Mouse (Mus musculus): ENCODE data around the gene Wdr54. TPM values are rescaled to one million over a fixed set of nuclear protein-coding genes. Genes with fewer than 3 reads are reported as not detected.

Wdr54 gene
- total and polyA plus RNA-seq, 2 experiments from 2014 or later = 12.7 to 21.5 TPM

- Histone ChIP-seq H3K36me3 (ENCODE audit: insufficient read depth, low read length) (peaks cover 19% of the 10 kb centered on the region), H3K9ac (replicated peaks; ENCODE audit: low read length, poor library complexity, severe bottlenecking) (peak within 1 kb of the TSS; percentile 66), H3K4me2 (ENCODE audit: low read depth, low read length, poor library complexity, severe bottlenecking) (peak within 1 kb of the TSS; percentile 94), H3K4me1 (ENCODE audit: insufficient read depth, low read length) (peaks cover 4% of the 10 kb centered on the region; the same call in 1 of the 2 replicates), H3K9me3 (ENCODE audit: low read length) (no peaks in the 10 kb centered on the region), H3K27me3 (ENCODE audit: insufficient read depth, low read length) (no peaks in the 10 kb centered on the region), H3K27ac (ENCODE audit: low read depth, low read length) (peak within 1 kb of the TSS; percentile 82), H3K4me3 (ENCODE audit: low read depth, low read length) (peak within 1 kb of the TSS; percentile 72)
- peak; percentile 52 for TF ChIP-seq CTCF (IDR thresholded peaks at IDR 0.05)
- ATAC-seq (ENCODE audit: low FRiP score) (peak; percentile 86), DNase-seq (ENCODE audit: low spot score) (peak; percentile 91)
- whole genome bisulfite sequencing = 1% methylated on average over 47 of the region's 58 CpGs
These were observed 41.1 kb downstream of the Wdr54 start, which contains the start of gene Mogs for GRCm38 (mm10) chr6:83115011-83115671. Gene Mogs, plus strand, starts transcription at chr6:83115496.

GRCm38 (mm10) chr6:83111510-83112136 is 44.6 kb downstream of the Wdr54 start:
- no peak overlapping the region for H3K27ac ChIP-seq (ENCODE audit: low read depth, low read length)
- no peak overlapping the region for H3K4me3 ChIP-seq (ENCODE audit: low read depth, low read length)
- no peaks in the 10 kb centered on the region for H3K27me3 ChIP-seq (ENCODE audit: insufficient read depth, low read length)
- TF ChIP-seq CTCF (IDR thresholded peaks at IDR 0.05) = no peak
- H3K9ac ChIP-seq (replicated peaks; ENCODE audit: low read length, poor library complexity, severe bottlenecking) = no peak overlapping the region
- WGBS = 93% methylated on average over 4 of the region's 4 CpGs
- H3K4me2 ChIP-seq (ENCODE audit: low read depth, low read length, poor library complexity, severe bottlenecking) = no peak overlapping the region
- peaks cover 10% of the 10 kb centered on the region; the same call in 1 of the 2 replicates for H3K4me1 ChIP-seq (ENCODE audit: insufficient read depth, low read length)
- no peaks in the 10 kb centered on the region for H3K9me3 ChIP-seq (ENCODE audit: low read length)
- H3K36me3 ChIP-seq (ENCODE audit: insufficient read depth, low read length) = 0 out of 2 replicates have a peak, but pooled peaks cover 8% of the 10 kb centered on the region
- DNase-seq (ENCODE audit: low spot score) (no peak), ATAC-seq (ENCODE audit: low FRiP score) (no peak)

DNA sequence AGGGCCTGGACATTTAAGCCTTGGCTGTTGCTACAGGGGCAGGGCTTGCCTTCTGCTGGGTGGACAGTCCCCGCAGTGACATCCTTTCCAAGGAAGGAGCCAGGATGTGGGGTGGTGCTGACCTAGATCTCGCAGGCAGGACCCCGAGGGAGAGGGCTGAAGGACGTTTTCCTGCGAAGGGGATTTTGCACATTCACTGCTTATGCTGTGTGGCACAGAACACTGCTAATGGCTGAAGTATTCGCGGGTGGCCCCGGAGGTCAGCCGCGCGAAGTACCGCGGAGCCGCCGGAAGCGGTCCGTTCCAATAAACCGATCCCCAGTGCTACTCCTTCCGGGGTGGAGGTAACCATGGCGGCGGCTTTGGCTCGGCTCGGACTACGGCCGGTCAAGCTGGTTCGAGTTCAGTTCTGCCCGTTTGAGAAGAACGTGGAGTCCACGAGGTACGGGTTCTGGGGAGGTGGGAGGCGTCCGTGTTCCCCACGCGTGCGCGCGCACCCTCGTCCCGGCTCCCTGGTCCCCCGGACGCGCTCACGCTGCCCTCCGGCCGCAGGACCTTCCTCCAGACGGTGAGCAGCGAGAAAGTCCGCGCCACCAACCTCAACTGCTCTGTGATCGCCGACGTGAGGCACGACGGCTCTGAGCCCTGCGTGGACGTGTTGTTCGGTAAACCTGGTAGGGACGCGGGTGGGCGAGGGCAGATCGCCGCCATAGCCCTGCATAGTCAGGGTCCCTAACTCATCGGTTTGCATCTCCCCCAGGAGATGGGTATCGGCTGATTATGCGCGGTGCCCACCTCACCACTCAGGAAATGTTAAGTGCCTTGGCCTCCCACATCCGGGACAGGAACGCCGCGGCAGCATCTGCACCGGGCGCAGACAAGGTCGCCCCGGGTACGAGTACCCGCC is 47.2 kb downstream of the Wdr54 start, which contains the start of gene Mrpl53:
Mrpl53 (plus strand) TSS at position 279 of the 907 bp plus-strand sequence.
- H3K4me2 ChIP-seq (ENCODE audit: low read depth, low read length, poor library complexity, severe bottlenecking) = peak within 1 kb of the TSS; percentile 88
- peak within 1 kb of the TSS; percentile 89 for H3K27ac ChIP-seq (ENCODE audit: low read depth, low read length)
- peak within 1 kb of the TSS; percentile 81 for H3K9ac ChIP-seq (replicated peaks; ENCODE audit: low read length, poor library complexity, severe bottlenecking)
- peaks cover 10% of the 10 kb centered on the region; the same call in 1 of the 2 replicates for H3K4me1 ChIP-seq (ENCODE audit: insufficient read depth, low read length)
- H3K36me3 ChIP-seq (ENCODE audit: insufficient read depth, low read length) = peaks cover 17% of the 10 kb centered on the region; the same call in 1 of the 2 replicates
- no peak for TF ChIP-seq CTCF (IDR thresholded peaks at IDR 0.05)
- no peaks in the 10 kb centered on the region for H3K9me3 ChIP-seq (ENCODE audit: low read length)
- peak; percentile 90 for ATAC-seq (ENCODE audit: low FRiP score)
- no peaks in the 10 kb centered on the region for H3K27me3 ChIP-seq (ENCODE audit: insufficient read depth, low read length)
- peak within 1 kb of the TSS; percentile 81 for H3K4me3 ChIP-seq (ENCODE audit: low read depth, low read length)
- peak; percentile 87 for DNase-seq (ENCODE audit: low spot score)
- 1% methylated on average over 76 of the region's 76 CpGs for WGBS

GRCm38 (mm10) chr6:83107566-83108400 is 48.4 kb downstream of the Wdr54 start:
- 34% methylated on average over 13 of the region's 13 CpGs for WGBS
- no peak for ATAC-seq (ENCODE audit: low FRiP score)
- DNase-seq (ENCODE audit: low spot score) = peak; percentile 69

DNA sequence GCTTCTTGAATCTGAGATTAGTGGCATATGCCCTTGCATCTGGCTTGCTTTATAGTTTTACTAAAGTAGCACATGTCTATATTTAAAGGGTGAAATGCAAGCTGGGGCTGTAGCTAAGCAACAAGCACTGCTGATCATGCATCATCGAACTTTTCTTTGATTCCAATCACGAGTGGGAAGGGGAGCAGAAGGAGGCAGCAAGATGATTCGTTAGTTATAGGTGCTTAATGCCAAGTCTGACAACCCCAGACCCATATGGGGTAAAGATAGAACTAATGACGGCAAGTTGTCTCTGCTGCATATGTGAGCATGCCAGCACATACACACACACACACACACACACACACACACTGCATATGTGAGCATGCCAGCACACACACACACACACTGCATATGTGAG is 52.0 kb downstream of the Wdr54 start:
- H3K27me3 ChIP-seq (ENCODE audit: insufficient read depth, low read length) = no peaks in the 10 kb centered on the region
- H3K4me3 ChIP-seq (ENCODE audit: low read depth, low read length) = no peak overlapping the region
- DNase-seq (ENCODE audit: low spot score) = no peak
- H3K4me2 ChIP-seq (ENCODE audit: low read depth, low read length, poor library complexity, severe bottlenecking) = no peak overlapping the region
- ATAC-seq (ENCODE audit: low FRiP score) = no peak
- no peak for TF ChIP-seq CTCF (IDR thresholded peaks at IDR 0.05)
- H3K27ac ChIP-seq (ENCODE audit: low read depth, low read length) = no peak overlapping the region
- peaks cover 17% of the 10 kb centered on the region; the same call in 1 of the 2 replicates for H3K36me3 ChIP-seq (ENCODE audit: insufficient read depth, low read length)
- peaks cover 18% of the 10 kb centered on the region for H3K4me1 ChIP-seq (ENCODE audit: insufficient read depth, low read length)
- no peak overlapping the region for H3K9ac ChIP-seq (replicated peaks; ENCODE audit: low read length, poor library complexity, severe bottlenecking)
- H3K9me3 ChIP-seq (ENCODE audit: low read length) = no peaks in the 10 kb centered on the region
- 70% methylated on average over 4 of the region's 4 CpGs for WGBS

More at GRCm38 (mm10) chr6:83107566-83108400, 48.4 kb downstream of the Wdr54 start:
- H3K27me3 ChIP-seq (ENCODE audit: insufficient read depth, low read length) = no peaks in the 10 kb centered on the region
- H3K9me3 ChIP-seq (ENCODE audit: low read length) = no peaks in the 10 kb centered on the region
- peak overlapping the region; percentile 88 for H3K4me2 ChIP-seq (ENCODE audit: low read depth, low read length, poor library complexity, severe bottlenecking)
- peaks cover 17% of the 10 kb centered on the region; the same call in 1 of the 2 replicates for H3K36me3 ChIP-seq (ENCODE audit: insufficient read depth, low read length)
- H3K9ac ChIP-seq (replicated peaks; ENCODE audit: low read length, poor library complexity, severe bottlenecking) = no peak overlapping the region
- peaks cover 17% of the 10 kb centered on the region for H3K4me1 ChIP-seq (ENCODE audit: insufficient read depth, low read length)
- H3K27ac ChIP-seq (ENCODE audit: low read depth, low read length) = peak overlapping the region; percentile 89
- peak overlapping the region; percentile 81; the same call in 1 of the 2 replicates for H3K4me3 ChIP-seq (ENCODE audit: low read depth, low read length)
- TF ChIP-seq CTCF (IDR thresholded peaks at IDR 0.05) = peak; percentile 73

All from midbrain, postnatal 0 days (tissue).